Comparison of ENCODE assay signal across 9 mouse cellular contexts in genomic region chr10:80374063-80374462, GRCm38 (mm10). TPM values are rescaled to one million over a fixed set of nuclear protein-coding genes. Genes with fewer than 3 reads are reported as not detected.
A peak's percentile ranks its signal among the peaks of the same experiment; 100 is the strongest.
DNase-seq lines count a peak whose midpoint lies in the region; ATAC-seq and TF ChIP-seq lines count a peak whose summit lies in the region.
"Had no signal": no experiment of that assay in that cellular context is flagged by ENCODE, and none has a peak within 500 bp of the region (broad histone marks: within the 10 kb centered on the region; RNA-seq: fewer than 3 reads in every experiment).

No protein-coding gene starts in this region.

- ATAC-seq in CD4-positive, CD25-positive, alpha-beta regulatory T cell, adult 4 months, result no peak
- peak; percentile 51 for ATAC-seq in intestine, postnatal 0 days

- H3K4me2 ChIP-seq in intestine, postnatal 0 days (replicated peaks; ENCODE audit: low read depth), result no peak overlapping the region

- peak; percentile 67 for DNase-seq in CD4-positive, CD25-positive, alpha-beta regulatory T cell, adult 2 months (ENCODE audit: low read depth, low spot score)
- peak; percentile 74 for DNase-seq in ovary, postnatal 14 days (ENCODE audit: low spot score)
- no peak for DNase-seq in ovary, adult 18-20 months (ENCODE audit: low spot score)
- peak; percentile 86 to 91 for DNase-seq in cerebellum, postnatal 25 days
- peak; percentile 66 for DNase-seq in lung, adult 2 months
- DNase-seq in splenic B cell, adult 2 months (ENCODE audit: low read depth, low spot score), result peak; percentile 73

- 29% methylated on average over 6 of the region's 6 CpGs for WGBS in intestine, postnatal 0 days
- WGBS in lung, adult 2 months, result 28% methylated on average over 6 of the region's 6 CpGs

- no peaks in the 10 kb centered on the region for H3K4me1 ChIP-seq in intestine, postnatal 0 days (replicated peaks; ENCODE audit: control insufficient read depth, insufficient read depth, low read length)
- H3K4me1 ChIP-seq in lung, adult 2 months (ENCODE audit: control insufficient read depth, insufficient read depth, low read length), result no peaks in the 10 kb centered on the region

- H3K27ac ChIP-seq in intestine, postnatal 0 days (ENCODE audit: low read depth, low read length), result no peak overlapping the region

- no peak overlapping the region for H3K4me3 ChIP-seq in intestine, postnatal 0 days (ENCODE audit: low read depth, low read length)
- H3K4me3 ChIP-seq in lung, adult 2 months (replicated peaks; ENCODE audit: extremely low read depth, low read depth, low read length), result no peak overlapping the region

- H3K27me3 ChIP-seq in intestine, postnatal 0 days (replicated peaks; ENCODE audit: control insufficient read depth, insufficient read depth, low read length), result no peaks in the 10 kb centered on the region
- no peaks in the 10 kb centered on the region for H3K27me3 ChIP-seq in splenic B cell, adult 2 months (ENCODE audit: control insufficient read depth, insufficient read depth, low read length, poor library complexity, severe bottlenecking)

- H3K36me3 ChIP-seq in intestine, postnatal 0 days (ENCODE audit: control insufficient read depth, insufficient read depth), result no peaks in the 10 kb centered on the region
- H3K36me3 ChIP-seq in splenic B cell, adult 2 months (ENCODE audit: control insufficient read depth, insufficient read depth, low read length, poor library complexity, severe bottlenecking), result no peaks in the 10 kb centered on the region

- H3K9ac ChIP-seq in intestine, postnatal 0 days (ENCODE audit: low read depth, low read length), result no peak overlapping the region

- H3K9me3 ChIP-seq in intestine, postnatal 0 days (ENCODE audit: control insufficient read depth), result no peaks in the 10 kb centered on the region

- TF ChIP-seq POLR2A in lung, adult 2 months (IDR thresholded peaks at IDR 0.05; ENCODE audit: borderline replicate concordance, extremely low read depth, low read depth, low read length), result no peak

- peak; percentile 83 for TF ChIP-seq CTCF in intestine, postnatal 0 days (IDR thresholded peaks at IDR 0.05; ENCODE audit: low read depth)
- peak; percentile 60; the same call in 1 of the 2 replicates for TF ChIP-seq CTCF in lung, adult 2 months (IDR thresholded peaks at IDR 0.05; ENCODE audit: insufficient read depth, low read length)

RNA-seq across cellular contexts. Expression of gene Mex3d, which starts 13.4 kb away (rescaled TPM):
- 1 to 10 TPM in 1 of 2 experiments, not detected in 1; 1.3 TPM for polyA plus RNA-seq in CD4-positive, CD25-positive, alpha-beta regulatory T cell, adult 4 months (2017; shearing (Covaris generic))
- 3.2 and 4.2 TPM in 2 replicates for polyA plus RNA-seq in intestine, postnatal 0 days (2015; fragmentation: Nextera tagmentation; extraction: Ambion mirVana)
- 37.5 and 48.3 TPM in 2 replicates for polyA plus RNA-seq in lung, adult 2 months (2012; rRNA removed)

RNA-seq across cellular contexts. Expression of gene Plk5, which starts 17.8 kb away (rescaled TPM):
- not detected for polyA plus RNA-seq in CD4-positive, CD25-positive, alpha-beta regulatory T cell, adult 4 months (2017; shearing (Covaris generic))
- polyA plus RNA-seq in intestine, postnatal 0 days (2015; fragmentation: Nextera tagmentation; extraction: Ambion mirVana), result 0.09 and 0.20 TPM in 2 replicates
- 5.5 and 6.0 TPM in 2 replicates for polyA plus RNA-seq in lung, adult 2 months (2012; rRNA removed)
- polyA plus RNA-seq: heart, embryonic 14.5 days had no signal

RNA-seq across cellular contexts. Expression of gene Mbd3, which starts 25.3 kb away (rescaled TPM):
- polyA plus RNA-seq in CD4-positive, CD25-positive, alpha-beta regulatory T cell, adult 4 months (2017; shearing (Covaris generic)), result 10 to 100 TPM; 26.7 to 27.2 TPM
- 48.0 and 51.0 TPM in 2 replicates for polyA plus RNA-seq in intestine, postnatal 0 days (2015; fragmentation: Nextera tagmentation; extraction: Ambion mirVana)
- polyA plus RNA-seq in lung, adult 2 months (2012; rRNA removed), result 131 and 143 TPM in 2 replicates

RNA-seq across cellular contexts. Expression of gene Adamtsl5, which starts 25.9 kb away (rescaled TPM):
- not detected for polyA plus RNA-seq in CD4-positive, CD25-positive, alpha-beta regulatory T cell, adult 4 months (2017; shearing (Covaris generic))
- 46.7 and 50.4 TPM in 2 replicates for polyA plus RNA-seq in intestine, postnatal 0 days (2015; fragmentation: Nextera tagmentation; extraction: Ambion mirVana)
- polyA plus RNA-seq in lung, adult 2 months (2012; rRNA removed), result 87.6 and 89.2 TPM in 2 replicates

RNA-seq across cellular contexts. Expression of gene Uqcr11, which starts 32.6 kb away (rescaled TPM):
- polyA plus RNA-seq in CD4-positive, CD25-positive, alpha-beta regulatory T cell, adult 4 months (2017; shearing (Covaris generic)), result 100 to 1,000 TPM; 268 to 337 TPM
- polyA plus RNA-seq in intestine, postnatal 0 days (2015; fragmentation: Nextera tagmentation; extraction: Ambion mirVana), result 1,032 and 1,082 TPM in 2 replicates
- polyA plus RNA-seq in lung, adult 2 months (2012; rRNA removed), result 1,202 and 1,263 TPM in 2 replicates
